Mouse (Mus musculus) MEL (cell line): Measurements from ENCODE around the gene Ltbp2. TPM values are rescaled to one million over a fixed set of nuclear protein-coding genes. Genes with fewer than 3 reads are reported as not detected.

Experiments used
- DNase-seq: peaks from one replicate; pipeline ENCODE4 v3.0.0; 2011; ENCODE audit warnings: low read depth, low spot score
- H3K27ac ChIP-seq: 2 replicates; pipeline ENCODE4 v1.5.1; 2012; ENCODE audit warnings: low read depth, mild to moderate bottlenecking, control low read depth, low read length, moderate library complexity; ENCODE audit not compliant: control insufficient read depth
- H3K27me3 ChIP-seq, 2 experiments: fragments of 150-350 bp in 1 of 2; sonication (generic) in 1 of 2; 2 replicates each; pipeline ENCODE4 v1.6.1; 2012; ENCODE audit warnings: low read length in 2 of 2, mild to moderate bottlenecking in 2 of 2, improper control_type of control experiment in 1 of 2, moderate library complexity in 1 of 2; ENCODE audit not compliant: insufficient read depth in 2 of 2, control insufficient read depth in 1 of 2
- H3K36me3 ChIP-seq, 2 experiments: 2 replicates each; pipeline ENCODE4 v1.6.1; 2012 to 2014; ENCODE audit warnings: low read length in 2 of 2, improper control_type of control experiment in 1 of 2, inconsistent platforms in 1 of 2, mild to moderate bottlenecking in 1 of 2; ENCODE audit not compliant: insufficient read depth in 2 of 2, control insufficient read depth in 1 of 2
- H3K4me1 ChIP-seq, 2 experiments: fragments of 150-350 bp in 1 of 2; sonication (generic) in 1 of 2; 2 replicates each; pipeline ENCODE4 v1.6.1; 2012; ENCODE audit warnings: low read length in 2 of 2, improper control_type of control experiment in 1 of 2, mild to moderate bottlenecking in 1 of 2; ENCODE audit not compliant: insufficient read depth in 2 of 2, control insufficient read depth in 1 of 2
- H3K4me3 ChIP-seq, 2 experiments: fragments of 150-350 bp in 1 of 2; sonication (generic) in 1 of 2; 2 replicates each; pipeline ENCODE4 v1.5.1; 2012; ENCODE audit warnings: low read depth in 2 of 2, low read length in 2 of 2, mild to moderate bottlenecking in 2 of 2, moderate library complexity in 2 of 2, control low read depth in 1 of 2, improper control_type of control experiment in 1 of 2; ENCODE audit not compliant: control insufficient read depth in 1 of 2, insufficient read depth in 1 of 2
- H3K79me2 ChIP-seq: 2 replicates; pipeline ENCODE4 v1.6.1; 2012; ENCODE audit warnings: mild to moderate bottlenecking, low read length, moderate library complexity; ENCODE audit not compliant: control insufficient read depth, poor library complexity, insufficient read depth
- H3K9ac ChIP-seq: 2 replicates; pipeline ENCODE4 v1.6.1; 2012; ENCODE audit warnings: low read depth, mild to moderate bottlenecking, control low read depth, low read length, moderate library complexity; ENCODE audit not compliant: control insufficient read depth, poor library complexity, severe bottlenecking
- H3K9me3 ChIP-seq: fragments of 150-350 bp; sonication (generic); replicated peaks from 2 replicates; pipeline ENCODE4 v1.6.1; 2012; ENCODE audit warnings: mild to moderate bottlenecking, low read length, improper control_type of control experiment, moderate library complexity; ENCODE audit not compliant: insufficient read depth
- BHLHE40 ChIP-seq: IDR thresholded peaks from 2 replicates; pipeline ENCODE4 v1.6.1; 2012; ENCODE audit warnings: low read depth, mild to moderate bottlenecking, inconsistent platforms, low read length, improper control_type of control experiment, borderline replicate concordance
- E2F4 ChIP-seq: IDR thresholded peaks from 2 replicates; pipeline ENCODE4 v1.6.1; 2011; ENCODE audit warnings: low read depth, low read length, improper control_type of control experiment, borderline replicate concordance
- ETS1 ChIP-seq: IDR thresholded peaks from 2 replicates; pipeline ENCODE4 v1.6.1; 2012; ENCODE audit warnings: low read depth, mild to moderate bottlenecking, inconsistent platforms, low read length, improper control_type of control experiment, moderate library complexity
- GABPA ChIP-seq: IDR thresholded peaks from 2 replicates; pipeline ENCODE4 v1.6.1; 2012; ENCODE audit warnings: low read depth, mild to moderate bottlenecking, inconsistent platforms, low read length, improper control_type of control experiment, moderate library complexity
- GATA1 ChIP-seq: IDR thresholded peaks from 2 replicates; pipeline ENCODE4 v1.6.1; 2011; ENCODE audit warnings: low read depth, low read length, improper control_type of control experiment
- HCFC1 ChIP-seq: IDR thresholded peaks from 2 replicates; pipeline ENCODE4 v1.6.1; 2012; ENCODE audit warnings: low read depth, mild to moderate bottlenecking, inconsistent platforms, low read length, improper control_type of control experiment, moderate library complexity
- KAT2A ChIP-seq: conservative IDR thresholded peaks from 2 replicates; pipeline ENCODE4 v1.6.1; 2012; ENCODE audit warnings: low read depth, low read length, improper control_type of control experiment, inconsistent platforms
- MXI1 ChIP-seq: IDR thresholded peaks from 2 replicates; pipeline ENCODE4 v1.6.1; 2011; ENCODE audit warnings: mild to moderate bottlenecking, low read depth, low read length, improper control_type of control experiment
- NRF1 ChIP-seq: IDR thresholded peaks from 2 replicates; pipeline ENCODE4 v1.6.1; 2014; ENCODE audit warnings: low read depth, mild to moderate bottlenecking, inconsistent platforms, low read length, improper control_type of control experiment, moderate library complexity; ENCODE audit not compliant: poor library complexity, insufficient read depth, severe bottlenecking
- POLR2A ChIP-seq, 2 experiments: IDR thresholded peaks; 2 replicates each; pipeline ENCODE4 v1.6.1; 2011 to 2012; ENCODE audit warnings: low read length in 2 of 2, mild to moderate bottlenecking in 2 of 2, control low read depth in 1 of 2, improper control_type of control experiment in 1 of 2, low read depth in 1 of 2, moderate library complexity in 1 of 2; ENCODE audit not compliant: control insufficient read depth in 1 of 2, insufficient read depth in 1 of 2, poor library complexity in 1 of 2
- POLR2AphosphoS5 ChIP-seq: IDR thresholded peaks from 2 replicates; pipeline ENCODE4 v1.6.1; 2012; ENCODE audit warnings: low read depth, borderline replicate concordance, mild to moderate bottlenecking, inconsistent platforms, low read length, moderate library complexity, mixed read lengths
- SIN3A ChIP-seq: IDR thresholded peaks from 2 replicates; pipeline ENCODE4 v1.6.1; 2012; ENCODE audit warnings: low read length, improper control_type of control experiment, inconsistent platforms
- SMC3 ChIP-seq: IDR thresholded peaks from 2 replicates; pipeline ENCODE4 v1.6.1; 2011; ENCODE audit warnings: low read depth, low read length, improper control_type of control experiment
- UBTF ChIP-seq: IDR thresholded peaks from 2 replicates; pipeline ENCODE4 v1.6.1; 2012; ENCODE audit warnings: low read depth, mild to moderate bottlenecking, inconsistent platforms, low read length, improper control_type of control experiment, moderate library complexity, borderline replicate concordance; ENCODE audit not compliant: insufficient read depth
- USF2 ChIP-seq, 2 experiments: IDR thresholded peaks; 2 replicates each; pipeline ENCODE4 v1.6.1; 2011 to 2012; ENCODE audit warnings: improper control_type of control experiment in 2 of 2, low read length in 2 of 2, borderline replicate concordance in 1 of 2, inconsistent platforms in 1 of 2, low read depth in 1 of 2, mild to moderate bottlenecking in 1 of 2; ENCODE audit not compliant: insufficient read depth in 1 of 2
- ZMIZ1 ChIP-seq: IDR thresholded peaks from 2 replicates; pipeline ENCODE4 v1.6.1; 2012; ENCODE audit warnings: low read depth, mild to moderate bottlenecking, inconsistent platforms, low read length, improper control_type of control experiment, moderate library complexity
- ZNF384 ChIP-seq: IDR thresholded peaks from 2 replicates; pipeline ENCODE4 v1.6.1; 2012; ENCODE audit warnings: low read depth, mild to moderate bottlenecking, inconsistent platforms, low read length, improper control_type of control experiment
- polyA plus RNA-seq, 2 experiments: library from polyadenylated mRNA; stranded (reverse) in 1 of 2; unstranded in 1 of 2; fragments of >175 nt in 1 of 2; fragments of >200 nt in 1 of 2; gene quantifications; 2 replicates each; pipeline versions ENCODE4 v1.2.1 to v1.2.4; 2012; ENCODE audit warnings: low replicate concordance in 2 of 2, low read depth in 1 of 2; ENCODE audit not compliant: insufficient read length in 2 of 2, insufficient read depth in 1 of 2, missing spikeins in 1 of 2
- total RNA-seq: library from RNA; depleted of rRNA; stranded (reverse); fragments of 300-350 nt; gene quantifications from 2 replicates; pipeline ENCODE4 v1.2.3, GENCODE M21; 2012

The Ltbp2 gene
- total and polyA plus RNA-seq, 3 experiments = 0.01 to 0.08 TPM; not detected in 1

GRCm38 (mm10) chr12:84835626-84836025, 40.7 kb downstream of the Ltbp2 start:
- Histone ChIP-seq H3K4me3 (no peak overlapping the region), H3K9me3 (no peaks in the 10 kb centered on the region), H3K9ac (no peak overlapping the region), H3K4me1 (peaks cover 0 to 4% of the 10 kb centered on the region in 2 experiments; a peak in 2 of 4 replicates), H3K27ac (no peak overlapping the region), H3K79me2 (no peaks in the 10 kb centered on the region), H3K27me3 (peaks cover 2 to 6% of the 10 kb centered on the region in 2 experiments), H3K36me3 (peaks cover 0 to 4% of the 10 kb centered on the region in 2 experiments; a peak in 1 of 4 replicates)
- DNase-seq = no peak
- TF ChIP-seq SIN3A (no peak), GATA1 (no peak), E2F4 (no peak), MXI1 (no peak), HCFC1 (no peak)

- no peak overlapping the region for H3K27ac ChIP-seq
- no peak overlapping the region for H3K4me3 ChIP-seq
- H3K9me3 ChIP-seq = no peaks in the 10 kb centered on the region
- H3K27me3 ChIP-seq = peaks cover 2 to 6% of the 10 kb centered on the region in 2 experiments
- no peak for DNase-seq
- no peaks in the 10 kb centered on the region for H3K79me2 ChIP-seq
- H3K9ac ChIP-seq = no peak overlapping the region
- peaks cover 0 to 4% of the 10 kb centered on the region in 2 experiments; a peak in 1 of 4 replicates for H3K36me3 ChIP-seq
- peaks cover 0 to 4% of the 10 kb centered on the region in 2 experiments; a peak in 2 of 4 replicates for H3K4me1 ChIP-seq
- TF ChIP-seq SIN3A (no peak), POLR2A (IDR thresholded peaks at IDR 0.05; ENCODE audit: control insufficient read depth in 1 of 2, insufficient read depth in 1 of 2, low read depth in 1 of 2, low read length in 2 of 2, poor library complexity in 1 of 2) (no peak), ETS1 (no peak), GABPA (no peak), KAT2A (no peak), BHLHE40 (no peak), NRF1 (no peak), SMC3 (no peak)
Observed at GRCm38 (mm10) chr12:84834773-84835172, 41.6 kb downstream of the Ltbp2 start.

GRCm38 (mm10) chr12:84831648-84832047, 44.7 kb downstream of the Ltbp2 start:
- H3K9ac ChIP-seq = no peak overlapping the region
- H3K27me3 ChIP-seq = peaks cover 6 to 9% of the 10 kb centered on the region in 2 experiments
- H3K27ac ChIP-seq = no peak overlapping the region
- no peaks in the 10 kb centered on the region for H3K79me2 ChIP-seq
- H3K4me1 ChIP-seq = no peaks in the 10 kb centered on the region
- TF ChIP-seq POLR2AphosphoS5 = no peak
- TF ChIP-seq USF2 (IDR thresholded peaks at IDR 0.05; ENCODE audit: borderline replicate concordance in 1 of 2, insufficient read depth in 1 of 2, low read depth in 1 of 2, low read length in 2 of 2) = no peak
- no peak for TF ChIP-seq E2F4
- TF ChIP-seq SMC3 = no peak
- no peak for TF ChIP-seq ZNF384
- TF ChIP-seq ZMIZ1 = no peak
- no peak for TF ChIP-seq UBTF
- no peak for TF ChIP-seq GATA1
- TF ChIP-seq, all 39 proteins: peak for 0
- DNase-seq = no peak
- H3K36me3 ChIP-seq = no peaks in the 10 kb centered on the region
- H3K9me3 ChIP-seq = no peaks in the 10 kb centered on the region
- H3K4me3 ChIP-seq = no peak overlapping the region
